ENCODE assay signal across 15 mouse cellular contexts in genomic region chr15:32422631-32423030, GRCm38 (mm10).
A peak's percentile ranks its signal among the peaks of the same experiment; 100 is the strongest.
DNase-seq lines count a peak whose midpoint lies in the region; ATAC-seq and TF ChIP-seq lines count a peak whose summit lies in the region.
"Had no signal": no experiment of that assay in that cellular context is flagged by ENCODE, and none has a peak within 500 bp of the region (broad histone marks: within the 10 kb centered on the region; RNA-seq: fewer than 3 reads in every experiment).

No protein-coding gene starts in this region.

- H3K27me3 ChIP-seq in forebrain, embryonic 16.5 days (replicated peaks; ENCODE audit: control insufficient read depth, insufficient read depth, low read length): no peaks in the 10 kb centered on the region
- no peaks in the 10 kb centered on the region for H3K27me3 ChIP-seq in forebrain, embryonic 12.5 days
- H3K27me3 ChIP-seq in midbrain, postnatal 0 days (ENCODE audit: insufficient read depth, low read length): no peaks in the 10 kb centered on the region
- H3K27me3 ChIP-seq in midbrain, embryonic 16.5 days (ENCODE audit: control insufficient read depth, insufficient read depth, low read depth, low read length): no peaks in the 10 kb centered on the region
- H3K27me3 ChIP-seq in kidney, embryonic 15.5 days: no peaks in the 10 kb centered on the region
- H3K27me3 ChIP-seq: limb, embryonic 13.5 days; neural tube, embryonic 12.5 days had no signal

- no peak overlapping the region for H3K4me2 ChIP-seq in forebrain, embryonic 16.5 days (ENCODE audit: low read length)
- H3K4me2 ChIP-seq in forebrain, embryonic 12.5 days: no peak overlapping the region
- H3K4me2 ChIP-seq in midbrain, postnatal 0 days (ENCODE audit: low read depth, low read length, poor library complexity, severe bottlenecking): no peak overlapping the region
- no peak overlapping the region for H3K4me2 ChIP-seq in midbrain, embryonic 16.5 days (ENCODE audit: low read length)
- no peak overlapping the region for H3K4me2 ChIP-seq in kidney, embryonic 15.5 days
- H3K4me2 ChIP-seq: hindbrain, embryonic 14.5 days; limb, embryonic 13.5 days; neural tube, embryonic 12.5 days had no signal

- no peak overlapping the region for H3K9ac ChIP-seq in forebrain, embryonic 16.5 days (replicated peaks; ENCODE audit: low read depth, low read length)
- no peak overlapping the region for H3K9ac ChIP-seq in forebrain, embryonic 12.5 days
- no peak overlapping the region for H3K9ac ChIP-seq in midbrain, postnatal 0 days (replicated peaks; ENCODE audit: low read length, poor library complexity, severe bottlenecking)
- H3K9ac ChIP-seq in midbrain, embryonic 16.5 days (ENCODE audit: low read depth, low read length): no peak overlapping the region
- no peak overlapping the region for H3K9ac ChIP-seq in kidney, embryonic 15.5 days
- H3K9ac ChIP-seq: hindbrain, embryonic 14.5 days; limb, embryonic 13.5 days; neural tube, embryonic 12.5 days had no signal

- H3K9me3 ChIP-seq in forebrain, embryonic 16.5 days (ENCODE audit: control insufficient read depth, low read length): no peaks in the 10 kb centered on the region
- no peaks in the 10 kb centered on the region for H3K9me3 ChIP-seq in forebrain, embryonic 12.5 days
- no peaks in the 10 kb centered on the region for H3K9me3 ChIP-seq in midbrain, postnatal 0 days (ENCODE audit: low read length)
- H3K9me3 ChIP-seq in midbrain, embryonic 16.5 days (replicated peaks; ENCODE audit: control insufficient read depth, low read length, poor library complexity, severe bottlenecking): no peaks in the 10 kb centered on the region
- H3K9me3 ChIP-seq in kidney, embryonic 15.5 days (replicated peaks): no peaks in the 10 kb centered on the region
- H3K9me3 ChIP-seq: limb, embryonic 13.5 days; neural tube, embryonic 12.5 days had no signal

- H3K36me3 ChIP-seq in forebrain, embryonic 16.5 days (ENCODE audit: control insufficient read depth, insufficient read depth): no peaks in the 10 kb centered on the region
- no peaks in the 10 kb centered on the region for H3K36me3 ChIP-seq in forebrain, embryonic 12.5 days (replicated peaks)
- no peaks in the 10 kb centered on the region for H3K36me3 ChIP-seq in midbrain, postnatal 0 days (ENCODE audit: insufficient read depth, low read length)
- H3K36me3 ChIP-seq in midbrain, embryonic 16.5 days (ENCODE audit: control insufficient read depth, insufficient read depth, low read length): no peaks in the 10 kb centered on the region
- H3K36me3 ChIP-seq in kidney, embryonic 15.5 days: 0 out of 2 replicates have a peak, but pooled peaks cover 4% of the 10 kb centered on the region
- H3K36me3 ChIP-seq: neural tube, embryonic 12.5 days had no signal

- DNase-seq in midbrain, postnatal 0 days (ENCODE audit: low spot score): peak; percentile 35
- DNase-seq in cerebellum, postnatal 25 days: peak; percentile 29 to 37
- DNase-seq in embryo, embryonic 10 days (ENCODE audit: low spot score): no peak
- DNase-seq in gastrocnemius, postnatal 14 days: no peak
- DNase-seq: embryo, embryonic 11 days; kidney, postnatal 10 days; lung, adult 2 months; right cerebral cortex, adult 18-20 months had no signal

- intact Hi-C loops in gastrocnemius, postnatal 14 days (cut with DNase I; ENCODE audit: low total_unique reads): no loop called here

- ATAC-seq in forebrain, embryonic 16.5 days: peak; percentile 38; the same call in 1 of the 2 replicates
- ATAC-seq in forebrain, embryonic 12.5 days (ENCODE audit: low FRiP score): no peak
- no peak for ATAC-seq in midbrain, postnatal 0 days (ENCODE audit: low FRiP score)
- no peak for ATAC-seq in midbrain, embryonic 16.5 days
- no peak for ATAC-seq in kidney, embryonic 15.5 days (replicated peaks; ENCODE audit: low FRiP score)

- TF ChIP-seq CTCF in midbrain, postnatal 0 days (IDR thresholded peaks at IDR 0.05): no peak

- H3K27ac ChIP-seq in forebrain, embryonic 16.5 days (ENCODE audit: low read length): no peak overlapping the region
- no peak overlapping the region for H3K27ac ChIP-seq in forebrain, embryonic 12.5 days
- H3K27ac ChIP-seq in midbrain, postnatal 0 days (ENCODE audit: low read depth, low read length): no peak overlapping the region
- no peak overlapping the region for H3K27ac ChIP-seq in midbrain, embryonic 16.5 days (ENCODE audit: low read length)
- no peak overlapping the region for H3K27ac ChIP-seq in kidney, embryonic 15.5 days
- H3K27ac ChIP-seq: hindbrain, embryonic 14.5 days; limb, embryonic 13.5 days; neural tube, embryonic 12.5 days had no signal

- no peak overlapping the region for H3K4me3 ChIP-seq in forebrain, embryonic 16.5 days (replicated peaks; ENCODE audit: low read length)
- H3K4me3 ChIP-seq in forebrain, embryonic 12.5 days (replicated peaks): no peak overlapping the region
- no peak overlapping the region for H3K4me3 ChIP-seq in midbrain, postnatal 0 days (ENCODE audit: low read depth, low read length)
- no peak overlapping the region for H3K4me3 ChIP-seq in midbrain, embryonic 16.5 days (ENCODE audit: low read depth, low read length)
- no peak overlapping the region for H3K4me3 ChIP-seq in kidney, embryonic 15.5 days (replicated peaks)
- H3K4me3 ChIP-seq: limb, embryonic 13.5 days; neural tube, embryonic 12.5 days had no signal

- 59% methylated on average over 6 of the region's 6 CpGs for WGBS in forebrain, embryonic 16.5 days
- WGBS in forebrain, embryonic 12.5 days: 84% methylated on average over 6 of the region's 6 CpGs
- 75% methylated on average over 6 of the region's 6 CpGs for WGBS in midbrain, postnatal 0 days
- 73% methylated on average over 6 of the region's 6 CpGs for WGBS in midbrain, embryonic 16.5 days
- 71% methylated on average over 6 of the region's 6 CpGs for WGBS in kidney, embryonic 15.5 days

- H3K4me1 ChIP-seq in forebrain, embryonic 16.5 days (replicated peaks; ENCODE audit: control insufficient read depth, insufficient read depth, low read length): no peaks in the 10 kb centered on the region
- H3K4me1 ChIP-seq in forebrain, embryonic 12.5 days: no peaks in the 10 kb centered on the region
- H3K4me1 ChIP-seq in midbrain, postnatal 0 days (ENCODE audit: insufficient read depth, low read length): no peaks in the 10 kb centered on the region
- no peaks in the 10 kb centered on the region for H3K4me1 ChIP-seq in midbrain, embryonic 16.5 days (ENCODE audit: control insufficient read depth, insufficient read depth, low read length)
- no peaks in the 10 kb centered on the region for H3K4me1 ChIP-seq in kidney, embryonic 15.5 days

Comparison
In these comparisons a context has a peak if more than half of its experiments do, and no peak if none do; other contexts are left out.
1. DNase-seq: peak in midbrain, postnatal 0 days (single experiment) and cerebellum, postnatal 25 days (2 of 2); none in embryo, embryonic 10 days (single experiment) and gastrocnemius, postnatal 14 days (single experiment).